Mouse (Mus musculus) bone marrow, adult 2 months (tissue): Measurements from ENCODE around the gene Dok4.

Experiments used
- CTCF ChIP-seq: fragments of 200-500 bp; IDR thresholded peaks from 2 replicates; pipeline ENCODE4 v1.5.1; 2011; ENCODE audit warnings: low read length, control low read depth; ENCODE audit not compliant: control insufficient read depth, insufficient read depth
- POLR2A ChIP-seq: fragments of 200-500 bp; IDR thresholded peaks from 2 replicates; pipeline ENCODE4 v1.6.1; 2011; ENCODE audit warnings: low read depth, mild to moderate bottlenecking, control low read depth, low read length, borderline replicate concordance; ENCODE audit not compliant: control insufficient read depth

DNA sequence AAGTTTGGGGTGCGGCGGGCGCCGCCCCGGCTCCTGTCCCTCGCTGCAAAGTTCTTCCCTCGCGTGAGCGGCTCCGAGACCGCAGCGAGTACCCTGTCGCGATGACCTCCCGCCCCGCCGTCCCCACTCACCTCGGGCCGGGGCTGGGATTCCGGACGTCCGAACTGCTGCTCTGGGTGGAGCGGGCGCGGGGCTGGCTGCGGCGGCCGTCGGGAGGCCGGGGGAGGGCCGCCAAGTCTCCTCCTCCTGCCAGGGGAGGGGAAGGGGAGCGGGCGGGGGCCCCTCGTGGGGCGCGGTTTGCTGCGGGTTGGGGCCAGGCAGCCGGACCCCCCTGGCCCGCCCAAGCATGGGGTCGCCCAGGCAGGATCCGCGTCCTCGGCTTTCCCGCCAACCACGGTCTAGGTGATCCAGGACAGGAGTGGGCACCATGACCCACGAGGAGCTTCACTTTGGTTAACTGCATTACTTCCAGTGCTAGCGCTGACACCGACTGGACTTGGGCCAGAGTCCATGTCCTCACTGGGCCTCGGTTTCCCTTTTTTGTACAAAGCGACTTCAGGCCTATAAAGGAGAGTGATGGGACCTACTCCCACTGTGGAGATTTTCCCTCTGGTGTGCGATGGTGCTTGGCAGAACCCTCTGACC is 41.8 kb upstream of the Dok4 start, which contains the start of gene Ccdc102a:
- TF ChIP-seq CTCF (no peak), POLR2A (no peak)
